Mouse (Mus musculus) cortical plate, adult 2 months (tissue): ENCODE data around the gene Amdhd2.

Experiments used
- CTCF ChIP-seq: fragments of 200-500 bp; IDR thresholded peaks from 2 replicates; pipeline ENCODE4 v1.5.1; 2011; ENCODE audit warnings: mild to moderate bottlenecking, control low read depth, low read length; ENCODE audit not compliant: insufficient read depth; ENCODE audit errors: extremely low read depth
- POLR2A ChIP-seq: fragments of 200-500 bp; IDR thresholded peaks from 2 replicates; pipeline ENCODE4 v1.6.1; 2011; ENCODE audit warnings: mild to moderate bottlenecking, low read length, control low read depth; ENCODE audit not compliant: insufficient read depth; ENCODE audit errors: extremely low read depth

- TF ChIP-seq CTCF (no peak), POLR2A (no peak)
Measured at GRCm38 (mm10) chr17:24197032-24197824, 33.7 kb upstream of the Amdhd2 start.
